Mouse (Mus musculus) T-helper 17 cell (primary cell): ENCODE results near the gene Ptprn2.
"Not testable (repeated sequence)": the region's sequence is repeated elsewhere in the genome, so short reads cannot be mapped to it uniquely, and the experiment has no call there.

Experiments used
- in situ Hi-C, 2 experiments: fragments of 300-600 bp; cut with MboI, MseI; formaldehyde crosslinking; loops; 1 replicate in 1 of 2; 2 replicates in 1 of 2; pipeline ENCODE4 v1.15.1; 2025; ENCODE audit warnings: high pct_unique_total_duplicates in 2 of 2

Ptprn2 gene

DNA sequence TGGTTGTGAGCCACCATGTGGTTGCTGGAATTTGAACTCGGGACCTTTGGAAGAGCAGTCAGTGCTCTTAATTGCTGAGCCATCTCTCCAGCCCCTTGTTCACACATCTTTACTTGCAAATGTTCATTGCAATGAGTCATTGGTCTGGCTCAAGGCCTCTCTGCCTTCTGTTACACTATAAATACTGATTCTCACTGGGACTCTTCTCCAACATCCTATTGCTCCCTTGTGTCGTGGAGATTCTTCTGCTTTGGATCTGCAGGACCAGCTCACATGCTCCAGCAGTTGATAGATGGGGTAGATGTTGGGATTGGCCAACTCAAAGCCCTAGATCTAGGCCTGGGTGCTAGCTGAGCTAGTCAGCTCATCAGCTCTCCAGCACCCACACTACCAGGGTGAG lies 28.3 kb downstream of the Ptprn2 start:
- in situ Hi-C loops = loop anchor here in 1 of 2 experiments (10.0 kb wide), 1 partner anchor 1479 kb away; no protein-coding TSS in a partner anchor

DNA sequence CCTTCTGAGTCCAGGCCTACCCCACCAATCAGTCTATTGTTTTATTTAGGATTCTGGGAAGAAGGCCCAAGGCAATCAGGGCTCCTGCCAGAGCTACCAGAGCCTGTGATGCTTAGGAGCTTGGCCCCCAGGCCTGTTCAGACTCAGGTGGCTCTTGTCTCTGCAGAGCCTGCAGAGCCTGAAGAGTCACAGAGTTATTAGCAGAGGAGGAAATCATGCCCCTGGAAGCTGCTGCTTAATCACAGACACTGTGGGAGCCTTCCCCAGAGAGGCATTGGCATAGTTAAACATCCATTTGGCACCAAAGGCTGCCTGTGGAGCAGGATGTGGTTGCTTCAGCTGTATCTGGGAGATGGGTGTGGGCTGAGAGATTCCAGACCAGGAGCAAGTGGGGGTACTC lies 30.3 kb downstream of the Ptprn2 start:
- in situ Hi-C loops = loop anchor here in 1 of 2 experiments (10.0 kb wide), 1 partner anchor 1481 kb away; no protein-coding TSS in a partner anchor

DNA sequence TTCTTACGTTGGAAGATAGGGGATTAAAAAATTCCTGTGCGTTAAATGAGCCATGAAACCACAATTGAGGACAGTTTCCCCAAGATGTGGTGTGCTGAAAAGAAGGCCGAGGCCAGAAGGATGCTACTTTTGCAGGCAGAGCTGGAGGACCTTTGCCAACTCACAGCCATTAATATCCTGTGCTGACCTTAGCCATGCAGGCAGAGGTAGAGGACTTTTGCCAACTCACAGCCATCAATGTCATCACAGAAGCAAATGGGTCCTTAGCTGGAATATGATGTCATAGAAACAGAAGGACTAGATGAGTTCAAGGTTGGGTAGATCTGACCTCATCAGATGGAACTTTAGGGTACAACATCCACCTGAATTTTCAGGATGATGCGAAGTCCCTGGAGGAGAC lies 43.3 kb downstream of the Ptprn2 start:
- in situ Hi-C loops = no loop called here

DNA sequence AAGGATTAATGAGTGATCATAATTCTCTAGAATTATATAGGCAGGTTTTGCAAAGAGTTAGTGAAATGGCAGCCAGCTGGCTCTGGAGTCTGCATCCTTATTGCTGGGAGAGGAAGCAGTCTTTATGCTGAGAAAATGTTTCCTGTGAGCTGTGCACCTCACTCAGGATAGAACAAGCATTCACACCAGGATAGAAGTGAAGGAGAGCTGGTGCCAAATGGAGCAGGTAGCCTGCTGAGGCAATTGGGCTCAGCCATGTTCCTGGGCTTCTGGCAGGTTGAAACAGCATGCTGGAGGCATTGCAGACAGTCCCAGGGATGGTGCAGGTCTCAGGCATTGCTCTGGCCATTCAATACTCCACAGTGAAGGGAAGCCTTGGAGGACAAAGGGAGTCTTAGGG lies 47.8 kb downstream of the Ptprn2 start:
- in situ Hi-C loops = loop anchor here in 1 of 2 experiments (5.0 to 10.0 kb wide), 2 partner anchors 39 to 1478 kb away; no protein-coding TSS in a partner anchor

DNA sequence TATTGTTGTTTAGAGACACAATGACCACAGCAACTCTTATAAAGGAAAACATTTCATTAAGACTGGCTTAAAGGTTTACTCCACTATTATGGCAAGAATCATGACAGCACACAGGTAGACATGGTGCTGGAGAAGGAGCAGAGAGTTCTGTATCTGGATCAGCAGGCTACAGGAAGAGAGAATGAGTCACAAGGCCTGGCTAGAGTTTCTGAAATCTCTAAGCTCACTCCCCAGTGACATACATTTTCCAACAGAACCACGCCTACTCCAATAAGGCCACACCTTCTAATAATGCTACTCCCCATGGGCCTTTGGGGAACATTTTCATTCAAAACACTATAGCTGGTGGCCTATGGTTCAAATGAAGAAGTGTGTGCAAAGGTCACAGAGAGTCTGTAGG lies 53.8 kb downstream of the Ptprn2 start:
- in situ Hi-C loops = loop anchor here in 1 of 2 experiments (10.0 kb wide), 1 partner anchor 1485 kb away; no protein-coding TSS in a partner anchor

DNA sequence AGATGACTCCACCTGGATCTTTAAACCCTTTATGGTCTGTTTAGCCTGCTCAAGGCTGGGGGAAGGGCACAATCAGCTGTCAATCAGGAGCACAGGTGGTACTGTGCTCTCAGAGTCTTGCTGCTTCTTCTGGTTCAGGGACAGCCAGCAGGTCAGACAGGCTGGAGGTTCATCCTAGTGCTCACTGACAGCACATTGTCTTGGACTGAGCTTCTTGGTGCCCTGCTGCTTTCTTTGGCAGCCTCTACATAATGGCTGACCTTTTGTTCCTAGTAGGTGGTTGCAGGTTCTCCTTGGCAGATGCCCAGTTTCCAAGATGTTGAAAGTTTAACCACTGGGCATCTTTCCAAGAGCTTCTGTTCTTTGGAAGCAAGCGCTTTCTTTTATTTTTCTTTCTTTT lies 55.1 kb downstream of the Ptprn2 start:
- in situ Hi-C loops = no loop called here

DNA sequence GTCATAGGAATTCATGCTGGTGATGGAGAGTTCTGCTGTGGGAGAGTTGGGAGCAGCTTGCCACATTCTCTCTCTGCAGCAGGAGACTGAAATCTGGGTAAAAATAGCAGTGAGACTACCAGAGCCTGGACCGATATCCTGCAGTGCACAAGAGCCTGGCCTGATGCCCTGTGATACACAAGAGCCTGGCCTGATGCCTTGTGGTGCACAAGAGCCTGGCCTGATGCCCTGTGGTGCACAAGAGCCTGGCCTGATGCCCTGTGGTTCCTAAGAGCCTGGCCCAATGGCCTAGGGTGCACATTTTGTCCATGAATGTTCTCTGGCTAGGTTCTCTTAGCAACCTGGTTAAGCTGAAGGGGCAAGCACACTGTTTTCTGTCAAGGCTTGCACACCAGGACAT lies 64.5 kb downstream of the Ptprn2 start:
- in situ Hi-C loops = no loop called here

DNA sequence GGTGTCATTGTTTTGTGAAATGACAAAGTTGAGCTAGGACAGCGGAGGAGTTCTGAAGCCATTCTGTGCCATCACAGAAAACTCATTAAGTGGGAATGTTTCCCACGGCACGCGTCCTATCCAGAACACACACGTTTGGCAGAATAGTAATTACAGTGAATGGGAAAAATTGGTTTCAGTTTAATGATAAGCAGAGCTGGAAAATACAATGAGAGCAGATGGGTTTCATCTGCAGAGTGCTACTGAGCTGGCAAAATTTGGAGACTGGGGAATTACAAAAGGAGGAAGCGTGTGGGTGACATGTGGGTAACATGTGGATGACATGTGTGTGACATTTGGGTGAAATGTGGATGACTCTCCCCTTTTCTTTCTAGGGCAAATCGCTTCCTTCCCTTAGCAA lies 66.0 kb downstream of the Ptprn2 start:
- in situ Hi-C loops = no loop called here

DNA sequence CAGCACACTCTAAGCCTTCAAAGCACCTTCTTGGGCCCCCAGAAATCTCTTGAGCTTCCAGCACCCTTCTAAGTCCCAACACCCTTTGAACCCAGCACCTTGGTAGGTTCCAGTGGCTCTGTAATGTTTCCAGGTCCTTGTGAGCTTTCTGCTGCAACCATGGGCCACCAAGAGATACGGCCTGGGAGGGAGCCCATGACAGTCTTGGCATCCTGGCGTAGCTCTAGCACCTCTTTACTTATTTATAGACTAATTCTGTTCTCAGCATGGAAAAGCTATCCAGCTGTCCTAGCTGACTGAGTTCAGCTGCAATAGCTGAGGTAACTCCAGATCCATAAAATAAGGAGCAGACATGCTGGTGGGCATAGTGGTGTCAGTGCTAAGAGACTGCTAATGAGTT lies 66.8 kb downstream of the Ptprn2 start:
- in situ Hi-C loops = no loop called here

DNA sequence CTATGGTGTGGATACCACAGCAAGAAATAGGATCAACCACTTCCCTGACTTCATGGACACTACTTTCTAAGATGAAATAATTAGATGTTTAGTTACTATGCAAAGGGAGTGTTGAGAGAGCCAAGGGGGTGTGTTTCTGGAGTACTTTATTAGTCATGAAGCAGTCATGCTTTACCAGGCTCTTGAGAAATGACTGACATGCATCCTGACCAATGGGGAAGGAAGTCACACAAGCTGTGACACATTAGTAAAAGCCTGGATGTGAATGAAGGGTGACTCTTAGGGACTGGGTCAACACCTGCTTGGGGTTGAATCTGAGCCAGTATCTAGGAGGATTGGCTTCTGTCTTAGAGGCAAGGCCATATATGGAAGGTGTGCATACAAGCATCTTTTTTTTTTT lies 67.8 kb downstream of the Ptprn2 start:
- in situ Hi-C loops = no loop called here

DNA sequence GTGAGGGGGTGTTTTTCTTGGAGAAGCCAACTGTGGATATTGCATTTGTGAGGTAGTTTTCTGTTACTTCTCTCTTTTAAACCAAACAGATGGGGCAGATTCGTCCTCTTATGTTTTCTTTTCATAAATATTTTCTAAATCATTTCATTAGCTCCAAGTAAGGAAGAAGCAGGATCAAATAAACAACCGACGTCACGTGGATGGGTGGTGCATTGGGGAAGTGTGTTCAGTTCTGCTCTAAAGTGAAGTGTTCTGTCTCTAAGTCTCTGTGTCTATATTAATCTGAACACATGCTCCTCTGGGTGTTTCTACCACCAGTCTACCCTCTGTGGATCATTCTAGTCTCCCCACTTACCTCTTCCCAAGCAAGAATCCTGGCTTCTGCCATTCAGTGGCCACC lies 70.4 kb downstream of the Ptprn2 start:
- in situ Hi-C loops = no loop called here

DNA sequence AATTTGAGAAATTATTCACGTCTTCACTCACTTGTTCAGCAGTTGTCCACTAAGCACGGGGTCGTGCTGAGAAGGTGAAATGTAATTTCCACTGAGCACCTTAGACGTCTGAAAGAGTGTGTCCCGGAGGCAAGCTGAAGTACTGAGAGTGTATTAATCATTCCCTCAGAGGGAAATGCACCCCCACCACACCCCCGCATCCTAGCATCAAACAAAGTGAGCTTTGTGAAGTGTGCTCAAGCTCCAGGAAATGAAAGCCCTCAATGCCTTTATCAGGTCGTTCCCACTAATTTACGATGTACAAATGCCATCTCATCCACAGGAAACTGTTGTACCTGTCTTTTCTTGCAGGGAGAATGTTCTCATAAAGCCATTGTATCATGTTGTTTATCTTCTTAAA lies 78.9 kb downstream of the Ptprn2 start:
- in situ Hi-C loops = no loop called here

DNA sequence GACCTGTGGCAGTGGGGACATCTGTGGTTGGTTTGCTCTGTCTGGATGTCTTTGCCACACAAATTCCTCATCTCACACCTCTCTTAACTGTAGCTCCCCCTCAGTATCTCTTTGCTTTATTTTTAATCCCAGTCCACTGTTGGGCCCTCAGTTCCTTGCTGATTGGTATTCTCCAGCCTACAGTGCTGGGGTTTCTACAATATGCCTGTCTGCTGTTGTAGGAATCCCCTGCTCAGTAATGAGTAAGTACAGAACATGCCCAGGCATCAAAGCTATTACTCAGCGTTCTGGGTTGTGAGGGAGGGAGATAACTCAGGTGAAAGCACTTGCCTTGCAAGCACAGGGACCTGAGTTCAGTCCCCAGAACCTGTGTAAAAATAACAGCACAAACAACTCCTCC lies 81.2 kb downstream of the Ptprn2 start:
- in situ Hi-C loops = no loop called here

DNA sequence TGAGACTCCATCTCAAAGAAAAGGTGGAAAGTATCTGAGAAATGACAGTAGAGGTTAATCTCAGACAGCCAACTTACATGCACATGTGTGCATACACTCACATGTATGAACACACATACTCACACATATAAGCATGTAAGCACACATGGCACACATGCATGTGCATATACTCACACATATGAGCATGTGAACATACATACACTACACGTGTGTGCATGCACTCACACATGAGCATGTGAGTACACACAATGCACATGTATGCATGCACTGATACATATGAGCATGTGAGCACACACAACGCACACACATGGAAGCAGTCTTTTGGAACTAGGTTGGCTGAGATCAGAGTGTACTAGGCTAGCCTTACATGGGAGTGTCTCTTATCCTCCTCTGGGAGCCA lies 81.7 kb downstream of the Ptprn2 start:
- in situ Hi-C loops = no loop called here

DNA sequence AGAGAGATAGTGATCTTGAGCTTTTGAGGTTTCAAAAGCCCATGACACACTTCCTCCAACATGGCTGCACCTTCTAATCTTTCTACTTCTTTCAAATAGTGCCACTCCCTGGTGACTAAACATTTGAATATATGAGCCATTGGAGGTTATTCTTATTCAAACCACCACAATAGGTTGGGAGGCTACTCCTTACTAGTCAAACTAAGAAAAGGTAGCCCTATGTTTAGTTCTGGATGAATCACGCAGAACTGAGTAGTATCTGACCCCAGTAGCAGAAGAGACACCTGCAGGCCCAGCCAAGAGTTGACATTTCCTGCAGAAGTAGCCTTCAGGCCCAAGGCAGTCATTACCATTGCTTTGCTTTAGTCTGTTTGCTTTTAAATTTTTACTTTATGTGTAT lies 84.0 kb downstream of the Ptprn2 start:
- in situ Hi-C loops = no loop called here

DNA sequence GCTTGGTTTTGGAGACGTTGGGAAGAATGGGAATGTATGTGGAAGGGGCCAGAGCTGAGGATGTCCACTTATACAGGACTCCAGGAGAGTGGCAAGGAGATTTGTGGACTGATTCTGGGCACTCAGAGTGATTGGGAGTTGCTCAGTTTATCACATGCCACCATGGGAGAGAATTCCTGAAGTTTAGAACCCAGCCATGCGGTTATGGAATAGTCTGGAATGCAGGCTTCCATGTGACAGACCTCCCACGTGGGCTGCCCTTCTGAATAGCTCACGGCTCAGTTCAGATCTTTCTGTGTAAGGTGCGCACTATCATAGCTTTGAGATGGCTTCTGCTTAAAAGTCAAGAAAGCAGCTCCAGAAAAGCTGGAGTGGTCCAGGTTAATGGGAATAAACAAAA lies 88.6 kb downstream of the Ptprn2 start:
- in situ Hi-C loops = loop anchor here in 1 of 2 experiments (5.0 kb wide), 1 partner anchor 42 kb away; no protein-coding TSS in a partner anchor

DNA sequence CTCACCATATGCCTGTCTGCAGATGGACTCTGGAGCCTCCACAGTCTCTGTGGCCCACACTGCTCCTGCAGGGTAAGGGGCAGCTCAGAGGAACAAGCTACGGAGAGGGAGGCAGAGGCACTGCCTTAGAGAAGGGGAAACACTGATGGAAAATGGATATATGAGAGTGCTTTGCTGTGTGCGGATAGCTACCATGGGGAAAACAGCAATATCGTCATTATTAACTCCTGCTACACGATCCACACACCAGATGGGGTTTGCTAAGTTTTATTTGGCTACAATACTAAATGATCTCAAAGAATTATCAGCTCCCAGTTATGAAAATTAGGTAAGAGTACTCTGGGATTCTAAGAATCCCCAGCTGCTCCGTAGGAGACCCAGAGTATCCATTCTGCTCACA lies 89.2 kb downstream of the Ptprn2 start:
- in situ Hi-C loops = loop anchor here in 1 of 2 experiments (5.0 kb wide), 1 partner anchor 42 kb away; no protein-coding TSS in a partner anchor

DNA sequence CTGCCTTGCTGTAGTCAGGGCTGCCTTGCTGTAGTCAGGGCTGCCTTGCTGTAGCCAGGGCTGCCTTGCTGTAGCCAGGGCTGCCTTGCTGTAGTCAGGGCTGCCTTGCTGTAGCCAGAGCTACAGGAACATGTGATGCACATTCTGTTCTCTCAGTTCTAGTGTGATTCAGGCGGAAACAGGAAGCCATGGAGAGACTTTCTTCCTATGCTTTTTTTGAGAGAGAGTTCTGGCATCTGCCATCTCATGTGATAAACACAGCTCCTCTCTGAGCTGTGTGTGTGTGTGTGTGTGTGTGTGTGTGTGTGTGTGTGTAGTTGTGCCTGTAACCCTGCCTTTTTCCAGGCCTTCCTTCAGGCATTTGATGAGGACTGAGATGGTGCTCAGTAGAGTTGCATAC lies 92.4 kb downstream of the Ptprn2 start:
- in situ Hi-C loops = not testable (repeated sequence)

DNA sequence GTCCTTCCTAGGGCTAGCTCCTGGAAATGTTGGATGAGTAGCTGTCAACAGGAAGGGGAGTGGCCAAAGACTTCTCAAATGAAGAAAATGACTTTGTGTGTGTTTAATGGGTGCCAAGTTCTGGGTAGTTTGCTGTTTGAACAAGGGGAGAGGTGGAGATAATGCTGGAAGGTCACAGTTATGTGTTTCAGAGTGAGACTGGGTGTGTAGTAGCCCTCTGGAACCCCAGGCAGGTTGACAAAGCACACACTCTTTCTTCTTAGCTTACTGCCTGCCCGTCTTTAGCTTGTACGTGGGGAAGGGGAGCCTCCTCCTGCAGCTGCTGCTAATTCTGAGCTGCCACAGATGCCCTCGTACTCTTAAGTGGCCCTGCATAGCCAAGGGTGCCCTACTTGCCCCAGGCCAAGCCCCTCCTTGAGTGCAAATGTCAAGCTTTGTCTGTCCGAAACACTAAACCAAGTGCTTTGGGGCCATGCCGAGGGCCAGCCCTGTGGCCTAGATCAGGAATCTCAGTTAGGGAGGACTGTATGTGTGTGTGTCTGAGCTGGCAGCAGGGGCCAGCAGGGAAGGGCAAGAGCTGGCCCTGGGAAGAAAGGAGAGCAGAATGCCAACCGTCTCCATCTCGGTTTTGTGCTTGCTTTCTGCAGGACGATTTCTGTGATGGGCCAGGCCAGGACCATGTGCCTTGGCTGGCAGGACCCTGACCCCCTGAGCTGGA lies 95.5 kb downstream of the Ptprn2 start:
- in situ Hi-C loops = no loop called here

DNA sequence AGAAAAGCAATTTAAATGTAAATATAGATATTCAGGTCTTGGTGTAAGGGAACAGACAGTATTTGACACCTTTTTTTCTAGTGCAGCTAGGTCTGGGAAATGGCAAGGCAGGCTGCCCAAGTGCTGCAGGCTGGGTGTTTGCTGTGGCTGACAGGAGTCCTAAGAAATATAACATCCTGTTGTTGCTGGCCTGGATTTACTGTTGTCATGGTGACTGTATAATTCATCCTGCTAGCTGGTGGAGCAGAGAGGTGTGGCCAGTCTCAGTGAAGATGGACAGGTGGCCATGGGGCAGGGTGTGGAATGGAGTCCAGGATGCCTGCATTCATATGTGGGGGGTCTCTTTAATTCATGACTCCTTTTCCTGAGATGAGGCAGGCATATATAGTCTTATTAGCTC lies 96.3 kb downstream of the Ptprn2 start:
- in situ Hi-C loops = no loop called here

DNA sequence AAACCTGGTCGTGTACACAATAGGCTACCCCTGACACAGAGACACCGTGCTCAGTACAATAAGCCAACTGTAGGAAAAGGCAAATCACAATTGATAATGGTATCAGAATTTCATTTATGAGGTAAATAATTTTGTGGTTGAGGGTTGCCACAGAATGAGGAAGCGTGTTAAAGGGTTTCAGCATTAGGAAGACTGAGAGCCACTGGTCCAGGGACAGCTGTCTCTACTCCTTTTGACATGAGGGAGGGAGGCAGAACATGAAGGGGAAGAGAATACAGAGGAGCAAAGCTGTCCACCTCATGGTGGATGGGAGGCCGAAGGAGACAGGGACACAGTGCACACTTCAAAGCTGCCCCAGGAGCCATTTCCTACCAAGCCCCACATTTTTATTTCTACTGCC lies 97.3 kb downstream of the Ptprn2 start:
- in situ Hi-C loops = no loop called here

DNA sequence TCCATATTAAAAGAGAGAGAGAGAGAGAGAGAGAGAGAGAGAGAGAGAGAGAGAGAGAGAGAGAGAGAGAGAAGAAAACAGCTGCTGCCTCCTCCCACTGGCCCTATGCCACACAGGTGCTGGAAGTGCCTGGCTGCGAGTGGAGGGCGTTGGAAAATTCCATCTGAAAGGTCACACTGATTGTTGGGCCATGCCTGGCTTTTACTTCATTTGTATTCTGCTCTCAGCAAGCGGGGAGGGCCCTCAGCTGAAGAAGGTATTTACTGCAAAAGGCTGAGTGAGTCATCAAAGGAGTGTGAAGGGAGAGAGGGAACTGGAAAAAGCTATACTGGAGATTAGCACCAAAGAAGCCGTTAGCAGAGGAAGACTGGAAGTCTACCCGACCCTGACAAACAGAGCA lies 99.5 kb downstream of the Ptprn2 start:
- in situ Hi-C loops = no loop called here

DNA sequence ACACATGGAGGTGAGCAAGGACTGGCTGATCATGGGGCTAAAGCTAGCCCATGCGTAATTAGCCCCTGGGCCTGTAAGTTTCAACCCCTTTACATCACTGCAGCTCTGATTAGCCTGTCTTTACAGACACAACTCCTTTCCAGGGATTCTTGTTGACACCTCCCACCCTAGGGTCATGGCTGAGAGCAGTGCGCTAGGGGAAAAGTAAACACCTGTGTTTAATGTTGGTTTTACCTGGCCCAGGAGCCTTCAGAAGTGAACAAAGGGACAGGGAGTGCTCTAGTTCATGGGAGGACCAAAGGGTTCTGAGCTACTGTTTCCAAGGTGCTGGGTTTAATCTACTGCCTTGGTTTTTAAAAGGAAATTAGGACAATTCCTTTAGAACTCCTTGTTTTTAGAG lies 100.6 kb downstream of the Ptprn2 start:
- in situ Hi-C loops = no loop called here

DNA sequence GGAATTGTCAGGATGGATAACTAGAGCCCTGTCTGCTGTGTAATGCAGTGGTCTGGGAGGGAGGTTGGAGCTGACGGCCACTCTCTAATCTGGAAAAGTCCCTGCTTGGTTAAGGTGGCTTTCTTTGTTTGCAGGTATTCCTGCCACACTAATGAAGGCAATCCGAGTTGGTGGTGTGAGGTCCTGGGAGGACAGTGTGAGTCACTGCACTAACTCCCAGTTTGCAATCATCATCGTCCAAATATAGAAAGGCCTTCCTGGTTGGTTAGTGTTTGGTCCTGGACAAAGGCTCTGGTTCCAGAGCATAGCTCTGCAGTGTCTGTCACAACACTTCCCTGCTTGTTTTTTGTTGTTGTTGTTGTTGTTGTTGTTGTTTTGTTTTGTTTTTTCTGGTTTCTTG lies 102.0 kb downstream of the Ptprn2 start:
- in situ Hi-C loops = no loop called here
